Mouse (Mus musculus): Measurements from ENCODE around the gene Mthfd2l.

- peak; percentile 71 for TF ChIP-seq CTCF (IDR thresholded peaks at IDR 0.05; ENCODE audit: low read depth)
- TF ChIP-seq EP300 (IDR thresholded peaks at IDR 0.05; ENCODE audit: low read depth) = no peak
Measured at GRCm38 (mm10) chr5:90930971-90931851, at the start of gene Mthfd2l.

Data from liver, postnatal 0 days (tissue).